Mouse (Mus musculus): ENCODE measurements around the gene Kcne3.
A peak's percentile ranks its signal among the peaks of the same experiment; 100 is the strongest.

Gene Kcne3

DNA sequence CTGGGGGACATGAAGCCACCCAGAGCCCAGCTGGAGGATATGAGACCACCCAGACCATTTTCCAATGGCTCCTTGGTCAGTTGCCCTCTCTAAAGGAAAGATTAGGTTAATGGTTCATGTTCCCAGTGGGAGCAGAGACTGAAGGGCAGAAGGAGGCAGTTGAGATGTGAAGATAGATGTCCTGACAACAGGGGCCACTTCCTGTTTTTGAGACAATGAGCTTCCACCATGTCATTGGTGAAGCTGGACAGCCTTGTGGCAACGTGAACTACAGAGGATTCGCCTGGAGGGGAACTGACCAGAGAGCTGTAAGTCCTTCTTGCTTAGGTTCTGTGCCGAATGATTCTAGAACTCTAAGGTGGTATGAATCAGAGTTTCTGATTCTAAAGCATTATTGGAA is at the start of gene Kcne3:
Kcne3 (plus strand) TSS at position 234 of the 400 bp plus-strand sequence.
- DNase-seq: no peak

DNA sequence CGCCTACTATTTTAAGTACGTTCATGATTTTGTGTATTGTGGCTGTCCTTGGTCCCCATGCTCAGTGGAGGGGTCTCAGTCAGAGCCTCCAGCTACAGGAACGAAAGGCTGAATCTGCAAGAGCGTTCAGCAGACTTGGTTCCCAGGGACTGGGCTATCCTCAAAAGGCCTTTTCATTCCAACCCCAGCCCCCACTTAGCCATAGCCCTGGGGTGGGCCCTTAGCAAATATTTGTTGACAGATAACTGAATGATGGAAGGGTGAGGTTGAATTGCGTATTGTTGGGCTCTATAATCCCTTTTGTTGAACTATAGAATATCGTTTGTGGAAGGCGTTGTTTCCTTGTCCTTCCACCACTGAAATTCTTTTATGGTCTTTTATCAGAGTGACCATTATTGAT is 49.8 kb upstream of the Kcne3 start:
- DNase-seq: no peak

DNA sequence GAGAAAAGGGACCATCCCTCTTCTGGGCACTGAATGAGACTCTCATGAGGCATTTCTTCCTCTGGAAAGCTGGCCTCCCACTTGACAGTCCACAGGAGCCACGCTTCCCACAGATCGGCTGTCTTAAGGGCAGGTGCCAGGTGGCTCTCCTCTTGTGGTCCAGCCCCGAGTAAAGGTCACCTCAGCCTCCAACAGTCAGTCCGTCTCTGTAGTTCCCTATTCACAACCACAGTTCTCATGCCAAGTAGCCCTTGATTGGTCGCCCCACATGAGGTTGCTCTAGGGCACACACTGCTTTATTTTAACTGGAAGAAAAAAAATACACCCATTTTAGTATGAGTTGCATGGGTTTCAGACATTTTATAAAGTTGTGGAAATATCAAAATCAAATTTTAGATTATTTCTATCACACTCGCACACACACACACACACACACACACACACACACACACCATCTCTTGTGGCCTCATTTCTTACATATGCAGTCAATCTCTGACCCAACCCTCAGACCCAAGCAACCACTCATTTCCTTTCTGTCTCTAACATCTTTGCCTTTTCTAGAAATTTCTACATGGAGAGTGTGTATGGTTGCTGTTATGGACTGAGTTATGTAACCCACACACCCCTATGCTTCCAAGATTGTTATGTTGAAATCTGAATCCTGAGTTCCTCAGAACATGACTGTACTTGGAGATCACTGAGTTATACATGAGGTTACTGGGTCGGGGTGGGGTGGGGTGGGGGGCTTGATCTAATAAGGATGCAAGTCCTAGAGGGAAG is 47.9 kb upstream of the Kcne3 start:
- no peak for DNase-seq

DNA sequence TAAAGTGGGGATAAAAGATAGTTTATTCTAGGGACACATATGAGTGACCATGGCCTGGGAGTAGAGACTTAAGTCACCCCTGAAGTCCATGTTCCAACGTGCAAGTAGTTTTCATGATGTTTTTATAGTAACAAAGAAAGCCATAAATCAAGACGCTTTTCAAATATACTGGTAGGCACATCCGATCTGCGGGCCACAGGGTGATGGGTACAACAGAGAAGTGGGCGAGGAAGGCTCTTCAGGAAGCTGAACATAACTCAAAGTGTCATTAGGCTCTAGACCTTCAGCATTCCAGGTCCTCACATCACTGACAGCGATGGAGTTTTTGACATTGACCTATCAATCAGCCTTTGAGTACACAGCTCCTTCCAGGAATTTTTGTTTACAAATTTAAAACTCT is 45.7 kb upstream of the Kcne3 start:
- no peak for DNase-seq

DNA sequence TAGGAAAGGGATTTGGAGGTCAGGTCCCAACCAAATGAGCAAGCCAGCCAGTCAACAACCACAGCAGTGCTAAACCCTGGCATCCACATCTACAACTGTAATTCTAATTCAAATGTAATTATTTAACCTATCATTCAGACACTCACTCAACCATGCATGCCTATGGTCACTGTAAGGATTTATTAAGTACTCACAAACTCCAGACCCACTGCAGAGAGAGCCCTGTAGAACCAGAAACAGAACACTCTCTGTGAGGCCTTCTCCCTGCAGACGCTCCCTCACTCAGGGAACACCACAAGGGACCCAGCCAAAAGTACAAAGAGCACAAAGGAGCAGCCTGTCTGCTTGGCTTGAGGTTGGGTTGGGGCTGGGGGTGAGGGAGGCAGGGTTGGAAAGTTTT is 43.9 kb upstream of the Kcne3 start:
- DNase-seq: no peak

DNA sequence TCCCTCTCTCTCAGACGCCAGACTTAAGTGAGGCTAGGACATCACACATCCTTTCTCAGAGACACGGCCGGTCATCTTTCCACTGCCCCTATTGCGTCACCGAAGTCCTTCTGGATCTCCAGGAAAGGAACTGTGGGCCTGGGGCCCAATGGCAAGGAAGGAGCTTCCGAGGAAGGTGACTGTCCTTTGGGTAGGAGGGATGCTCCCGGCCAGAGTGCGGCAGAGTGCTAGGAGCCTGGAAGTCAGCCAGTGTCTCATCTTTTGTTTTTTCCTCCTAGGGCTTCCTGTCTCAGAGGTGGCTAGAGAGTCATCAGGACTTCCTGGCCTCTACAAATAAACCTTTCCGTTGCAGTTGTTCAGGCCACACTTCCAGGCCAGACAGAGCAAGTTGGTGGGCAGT is 39.3 kb upstream of the Kcne3 start:
- DNase-seq: no peak

DNA sequence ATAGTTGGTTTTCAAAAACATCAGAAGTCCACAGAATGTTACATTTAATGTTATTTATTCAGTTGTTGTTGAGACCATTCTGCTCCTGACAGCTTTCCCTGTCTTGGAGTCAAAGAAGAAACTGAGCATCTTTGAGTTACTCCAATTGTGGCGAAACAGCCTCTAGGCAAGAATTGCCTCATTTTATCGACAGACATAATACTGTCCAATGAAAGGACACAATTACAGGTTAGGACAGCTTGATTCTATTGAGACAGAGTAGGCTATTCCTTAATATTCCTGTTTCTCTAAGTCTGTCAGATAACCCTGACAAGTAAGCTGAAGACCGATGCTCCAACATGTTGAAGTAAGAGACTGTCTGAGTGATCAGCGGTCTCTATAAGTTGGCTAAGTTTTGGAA is 38.2 kb upstream of the Kcne3 start:
- DNase-seq: no peak

DNA sequence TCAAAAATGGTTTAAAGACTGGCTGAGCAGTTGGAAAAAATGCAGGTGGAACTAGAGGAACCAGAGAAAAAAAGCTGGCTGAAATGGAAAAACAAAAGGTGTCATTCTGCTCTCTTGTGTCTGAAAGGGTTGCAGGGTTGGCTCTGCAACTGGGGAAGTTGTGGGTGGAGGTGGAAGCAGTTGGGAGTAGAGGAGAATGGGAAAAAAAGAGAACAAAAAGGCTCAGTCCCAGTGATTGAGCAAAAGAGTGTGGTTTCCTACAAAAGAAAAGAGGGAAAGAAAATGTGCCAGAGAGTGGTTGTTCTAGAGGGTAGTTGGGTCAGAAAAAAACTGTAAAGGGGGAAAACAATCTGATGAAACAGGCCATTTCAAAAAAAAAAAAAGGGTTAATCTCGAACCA is 35.7 kb upstream of the Kcne3 start:
- DNase-seq: no peak

DNA sequence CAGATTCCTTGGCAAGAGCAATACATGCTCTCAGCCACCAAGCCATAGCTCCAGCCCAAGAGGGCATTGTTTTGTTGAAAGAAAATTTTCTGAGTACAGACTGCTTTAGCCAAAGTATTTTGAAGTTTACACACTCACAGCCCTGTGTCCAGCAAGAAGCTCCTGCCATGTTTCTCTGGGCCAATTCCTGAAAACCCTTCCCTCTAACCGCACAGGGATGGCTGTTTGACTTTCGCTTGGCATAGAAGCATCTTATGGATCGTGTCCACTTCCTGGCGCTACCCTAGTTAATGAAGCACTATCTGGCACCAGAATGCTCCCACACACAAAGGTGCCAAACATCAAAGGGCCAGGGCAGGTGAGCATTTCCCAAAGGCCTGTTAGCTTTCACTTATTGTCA is 27.7 kb upstream of the Kcne3 start:
- DNase-seq: no peak

DNA sequence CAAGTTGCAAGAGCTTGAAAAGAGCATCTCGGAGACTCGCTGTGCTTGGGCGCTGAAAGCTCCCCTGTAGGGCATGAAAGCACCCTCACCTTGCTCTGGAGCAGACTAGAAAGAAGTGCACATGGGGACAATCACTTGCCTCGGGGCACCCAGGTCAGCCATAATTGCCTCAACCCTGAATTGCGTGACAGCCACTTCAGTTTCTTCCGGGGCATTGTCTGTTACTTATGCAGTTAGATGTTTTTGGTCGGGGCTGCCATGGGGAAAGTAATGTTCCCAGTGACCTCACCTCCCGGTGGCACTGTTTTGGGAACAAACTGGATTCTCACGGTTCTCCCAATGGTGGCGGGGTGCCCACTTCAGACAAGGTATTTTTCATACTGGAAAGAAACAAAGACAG is 26.2 kb upstream of the Kcne3 start:
- DNase-seq: no peak

DNA sequence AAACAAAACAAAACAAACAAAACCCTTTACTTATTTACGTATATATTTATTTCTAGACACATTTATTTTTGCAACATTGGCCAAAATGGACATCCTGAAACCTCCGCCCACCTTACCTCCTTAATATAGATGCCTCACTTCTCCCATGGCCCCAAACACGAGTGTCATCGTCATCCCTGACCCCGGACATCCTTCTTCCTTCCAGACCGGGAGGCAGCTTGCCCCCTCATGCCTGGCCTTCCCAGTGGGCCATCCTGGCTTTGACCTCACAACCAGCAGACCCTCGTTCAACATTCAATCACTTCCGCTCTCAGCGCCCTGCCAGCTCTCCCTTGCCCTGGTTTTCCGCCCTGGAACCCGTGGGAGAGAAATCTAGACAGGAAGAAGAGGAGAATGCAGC is 25.7 kb upstream of the Kcne3 start:
- DNase-seq: no peak

DNA sequence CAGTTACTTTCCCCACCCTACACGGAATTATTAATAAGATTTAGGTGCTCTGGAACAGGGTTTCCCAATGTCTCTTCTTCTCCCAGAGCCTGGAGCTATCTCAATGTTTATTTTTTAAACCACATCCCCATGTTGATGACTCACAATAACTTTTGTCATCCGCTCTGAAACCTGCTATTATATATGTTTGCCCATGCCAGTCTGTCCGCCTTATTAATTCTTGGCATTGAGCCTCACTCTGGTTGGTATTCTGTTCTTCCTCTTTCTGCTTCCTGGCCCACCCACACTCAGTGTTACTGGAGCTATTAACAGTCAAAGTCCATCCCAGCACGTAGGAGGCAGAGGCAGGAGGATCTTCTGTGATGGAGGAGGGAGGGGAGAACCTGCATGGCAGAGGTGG is 18.6 kb upstream of the Kcne3 start:
- no peak for DNase-seq

DNA sequence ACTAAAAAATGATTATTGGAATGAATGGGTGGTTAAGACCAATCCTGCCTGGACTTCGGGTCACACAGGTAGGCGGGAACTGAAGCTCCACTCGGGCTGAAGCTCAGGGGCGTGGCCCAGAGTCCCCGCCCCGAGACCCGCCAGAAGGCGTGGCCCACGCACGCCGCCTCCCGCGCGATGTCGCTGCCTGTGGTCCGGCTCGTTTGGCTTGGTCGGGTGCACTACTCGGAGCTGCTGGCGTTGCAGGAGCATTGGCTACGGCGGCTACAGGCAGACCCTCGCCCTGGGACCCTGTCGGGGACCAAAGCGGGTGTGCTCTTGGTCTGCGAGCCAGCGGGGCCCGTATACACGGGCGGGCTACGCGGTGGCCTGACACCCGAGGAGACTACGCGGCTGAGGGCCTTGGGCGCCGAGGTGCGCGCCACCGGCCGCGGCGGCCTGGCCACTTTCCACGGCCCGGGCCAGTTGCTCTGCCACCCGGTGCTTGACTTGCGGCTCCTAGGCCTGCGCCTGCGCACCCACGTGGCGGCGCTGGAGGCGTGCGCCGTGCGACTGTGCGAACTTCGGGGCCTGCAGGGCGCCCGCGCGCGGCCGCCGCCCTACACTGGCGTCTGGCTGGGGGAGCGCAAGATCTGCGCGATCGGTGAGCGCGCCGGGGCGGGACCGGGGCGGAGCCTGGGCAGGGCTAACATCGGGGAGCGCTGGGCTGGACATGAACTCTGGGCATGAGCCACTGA is 17.0 kb upstream of the Kcne3 start, which contains the start of gene Lipt2:
Lipt2 (plus strand) TSS at position 173 of the 737 bp plus-strand sequence.
- peak; percentile 80 for DNase-seq

DNA sequence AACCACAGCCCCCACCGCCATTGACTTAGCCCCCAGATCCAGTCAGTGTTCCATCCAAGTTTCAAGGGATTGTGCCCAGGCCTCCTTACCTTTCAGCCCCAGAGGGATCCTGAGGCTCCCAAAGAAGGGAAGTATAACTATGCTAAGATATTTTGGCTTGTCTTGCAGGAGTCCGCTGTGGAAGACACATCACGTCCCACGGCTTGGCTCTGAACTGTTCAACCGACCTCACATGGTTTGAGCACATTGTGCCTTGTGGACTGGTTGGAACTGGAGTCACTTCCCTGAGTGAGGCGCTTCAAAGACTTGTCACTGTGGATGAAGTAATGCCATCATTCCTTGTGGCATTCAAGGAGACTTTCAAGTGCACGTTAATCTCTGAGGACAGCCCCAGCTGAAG is 16.3 kb upstream of the Kcne3 start:
- DNase-seq: peak; percentile 6

DNA sequence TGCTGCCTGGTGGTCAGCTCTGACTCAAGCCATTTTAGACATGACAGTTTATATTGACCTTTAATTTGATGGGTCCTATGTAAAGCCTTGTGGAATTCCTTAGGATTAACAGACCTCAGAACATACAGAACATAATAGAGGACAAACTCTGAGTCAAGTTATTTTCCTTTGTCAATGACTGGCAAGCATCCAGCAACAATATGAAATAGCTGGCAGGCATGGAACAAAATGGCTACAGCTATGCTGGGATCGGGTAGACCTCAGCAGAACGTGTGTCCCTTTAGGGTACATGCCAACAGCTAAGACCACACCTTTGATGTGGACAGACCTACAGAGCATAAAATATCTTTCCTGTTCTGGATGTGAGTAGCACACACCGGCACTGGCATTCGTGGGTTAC is 12.8 kb upstream of the Kcne3 start:
- DNase-seq: no peak

DNA sequence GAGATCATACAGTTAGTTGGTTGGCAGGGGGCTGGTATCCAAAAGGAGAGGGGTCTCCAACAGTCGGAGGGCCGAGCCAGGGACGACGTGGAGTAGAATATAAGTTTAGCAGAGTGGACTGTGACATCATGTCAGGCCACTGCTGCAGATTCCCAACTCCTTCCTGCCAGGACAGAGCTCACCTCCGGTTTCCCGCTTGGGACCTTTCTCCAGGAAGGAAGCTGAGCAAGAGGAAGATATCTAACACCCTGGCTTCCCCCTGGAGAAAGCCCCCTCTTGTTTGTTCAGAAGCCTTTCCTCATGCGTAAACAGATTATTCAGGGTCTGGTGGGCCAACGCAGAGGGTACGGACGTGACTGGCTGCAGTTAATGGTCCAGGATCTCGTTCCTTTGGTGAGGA is 7.6 kb upstream of the Kcne3 start:
- DNase-seq: no peak

DNA sequence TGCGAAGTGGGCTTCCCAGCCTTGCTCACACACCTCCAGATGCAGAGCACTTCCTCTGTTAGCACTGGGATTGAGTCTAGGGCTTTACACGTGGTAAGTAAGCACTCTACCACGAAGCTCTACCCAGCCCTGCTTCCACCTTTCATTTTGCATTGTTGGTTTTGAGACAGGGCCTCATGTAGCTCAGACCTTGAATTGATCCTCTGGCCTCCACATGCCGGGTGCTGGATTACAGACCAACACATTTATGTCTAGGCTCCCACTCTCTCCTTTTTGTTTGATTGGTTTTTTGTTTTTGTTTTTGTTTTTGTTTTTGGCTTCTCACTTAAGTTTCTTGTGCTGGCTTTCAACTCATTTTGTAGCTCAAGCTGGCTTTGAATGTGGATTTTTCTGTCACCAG is 5.5 kb upstream of the Kcne3 start:
- DNase-seq: no peak

DNA sequence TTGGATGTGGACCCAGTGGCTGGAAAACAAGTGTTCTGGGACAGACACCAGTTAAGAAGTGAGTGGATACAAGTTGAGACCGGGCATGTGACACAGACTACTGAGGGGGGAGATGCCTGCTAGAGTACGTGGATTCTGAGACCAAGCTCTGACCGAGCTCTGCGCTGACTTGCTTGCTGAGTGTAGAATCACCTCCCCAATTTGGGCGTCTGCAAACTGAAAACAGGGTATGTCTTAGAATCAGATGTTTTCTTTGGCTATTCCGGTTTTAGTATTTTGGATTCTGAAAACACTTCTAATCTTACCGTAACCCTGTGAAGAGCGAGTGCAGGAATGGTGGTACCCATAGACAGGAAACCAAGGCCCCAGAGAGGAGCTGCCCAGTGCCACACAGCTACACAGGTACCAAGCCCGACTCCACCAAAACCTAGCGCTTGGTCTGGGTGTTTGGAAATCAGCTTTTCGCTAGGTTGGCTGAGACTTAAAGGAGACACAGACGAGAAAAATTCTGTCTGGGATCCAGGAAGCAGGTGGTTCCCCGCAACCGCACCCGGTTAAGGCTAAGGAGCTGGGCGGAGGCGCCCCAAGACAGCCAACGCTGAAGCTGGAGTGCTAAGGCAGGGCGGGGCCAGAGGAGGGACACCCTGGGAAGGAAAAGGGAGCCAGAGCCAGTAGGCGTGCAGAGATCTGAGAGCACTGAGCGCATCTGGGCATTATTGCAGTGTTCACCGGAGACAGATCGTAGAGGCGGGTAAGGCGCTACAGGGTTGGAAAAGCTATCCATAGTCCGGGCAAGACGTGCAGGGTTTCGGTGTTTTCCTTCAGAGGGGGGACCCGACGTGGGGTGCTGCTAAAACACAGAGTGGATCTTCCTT is 2.0 kb downstream of the Kcne3 start:
- peak; percentile 16 for DNase-seq

DNA sequence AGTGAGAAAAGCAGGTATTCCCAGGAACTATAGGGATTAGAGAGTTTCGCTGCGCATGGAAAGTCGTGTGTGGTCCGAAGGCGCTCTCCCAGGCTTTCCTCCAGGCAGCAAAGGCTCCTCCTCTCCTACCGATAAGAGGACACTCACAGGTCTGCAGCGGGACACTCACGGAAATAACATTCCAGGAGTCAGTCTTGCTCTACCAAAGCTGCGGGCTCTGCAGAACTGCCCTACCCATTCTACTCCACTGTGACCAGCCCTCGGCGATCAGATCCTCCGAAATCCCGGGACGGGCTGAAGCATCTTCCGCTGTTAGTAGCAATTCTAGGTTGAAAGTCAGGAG is 2.6 kb downstream of the Kcne3 start:
- DNase-seq: no peak

DNA sequence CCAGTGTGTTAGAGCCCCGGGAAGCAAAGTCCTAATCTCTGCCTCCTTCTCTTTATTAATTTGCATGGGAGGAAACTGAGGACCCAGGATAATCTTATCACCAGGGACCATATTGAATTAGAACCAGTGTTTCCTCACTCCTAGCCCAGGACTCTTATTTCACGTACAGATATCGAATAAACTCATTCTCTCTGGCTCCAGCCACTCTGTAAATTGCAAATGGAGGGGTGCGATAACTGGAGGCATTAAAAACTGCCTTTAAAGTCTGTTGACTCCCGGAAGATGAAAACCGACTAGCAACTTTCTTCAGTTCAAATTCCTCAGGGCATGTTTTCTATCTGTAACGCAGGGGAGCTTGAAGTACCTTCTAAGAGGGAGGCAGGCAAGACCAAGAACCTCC is 3.1 kb downstream of the Kcne3 start:
- DNase-seq: no peak

DNA sequence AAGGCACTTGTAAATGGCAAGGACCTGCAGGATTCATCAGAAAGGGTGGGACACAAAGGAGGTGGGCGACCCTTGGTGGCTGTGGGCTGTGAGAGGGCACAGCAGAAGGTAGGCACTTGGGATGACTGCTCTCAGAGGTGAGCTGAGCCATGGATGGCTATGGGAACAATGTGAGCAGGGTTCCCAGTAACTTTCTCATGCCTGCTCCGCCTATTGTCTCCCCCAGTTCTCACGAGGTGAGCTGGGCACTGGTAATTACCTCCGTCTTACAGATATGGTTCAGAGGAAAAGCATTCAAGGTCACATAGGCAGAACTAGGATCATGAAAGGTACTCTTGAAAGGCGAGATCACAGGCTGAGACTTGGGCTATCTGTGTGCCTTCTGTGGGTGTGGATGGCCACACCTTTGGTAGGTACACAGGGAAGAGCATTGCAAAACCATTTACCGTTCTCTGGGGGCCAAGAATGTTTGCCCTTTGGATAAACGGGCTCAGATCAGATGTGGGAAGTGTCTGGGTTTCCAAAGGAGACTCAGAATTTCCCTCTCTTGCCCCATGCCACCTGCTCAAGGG is 3.6 kb downstream of the Kcne3 start:
- no peak for DNase-seq

DNA sequence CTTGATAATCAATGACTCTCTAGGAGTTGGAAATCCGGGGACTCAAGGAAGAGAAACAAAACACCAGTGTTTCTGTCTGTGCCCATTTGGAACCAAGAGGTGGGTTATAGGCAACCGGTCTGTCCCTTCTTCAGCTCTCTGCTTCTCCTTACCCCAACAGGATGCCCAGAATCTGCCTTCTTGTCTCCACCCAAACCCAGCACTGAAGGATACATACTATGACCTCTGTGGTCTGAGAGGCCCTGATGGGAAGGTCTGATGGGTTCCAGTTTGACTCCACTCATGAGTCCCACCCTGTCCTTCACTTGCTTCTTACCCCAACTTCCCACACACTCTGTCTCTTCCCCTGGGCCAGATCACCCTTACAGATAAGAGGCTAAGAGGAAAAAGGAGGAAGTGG is 4.9 kb downstream of the Kcne3 start:
- DNase-seq: no peak

DNA sequence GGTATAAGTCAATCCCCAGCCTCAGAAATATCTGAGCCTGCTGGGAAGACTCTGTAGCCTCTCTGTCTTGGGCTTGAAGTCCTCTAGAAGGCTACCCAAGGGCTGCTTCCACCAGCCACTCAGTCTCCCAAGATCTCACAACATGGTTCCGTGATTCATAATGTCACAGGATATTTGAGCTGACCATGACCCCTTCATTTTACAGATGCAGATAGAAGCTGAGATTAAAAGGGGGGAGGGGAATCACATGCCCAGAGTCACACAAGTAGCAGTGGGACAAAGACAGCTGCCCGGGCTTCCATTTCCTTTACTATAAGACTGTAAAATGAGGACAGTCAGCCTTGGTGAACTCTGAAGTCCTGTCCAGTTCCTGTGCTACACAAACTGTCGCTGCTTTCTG is 5.3 kb downstream of the Kcne3 start:
- no peak for DNase-seq
